Mouse (Mus musculus): ENCODE measurements around the gene Hspa12b. TPM values are rescaled to one million over a fixed set of nuclear protein-coding genes. Genes with fewer than 3 reads are reported as not detected.

Hspa12b gene
- polyA plus RNA-seq, 1 experiment from 2014 or later: 8.6 TPM

- peaks cover 46% of the 10 kb centered on the region for H3K4me1 ChIP-seq
- 16% methylated on average over 10 of the region's 10 CpGs for WGBS
- peak overlapping the region; percentile 29; the same call in 1 of the 2 replicates for H3K4me2 ChIP-seq (replicated peaks)
- 0 out of 2 replicates have a peak overlapping the region, but pooled peaks have one; percentile 3 for H3K4me3 ChIP-seq
- peak overlapping the region; percentile 87 for H3K27ac ChIP-seq
- ATAC-seq (ENCODE audit: low FRiP score): peak; percentile 71
- peaks cover 35% of the 10 kb centered on the region for H3K36me3 ChIP-seq
- no peak overlapping the region for H3K9ac ChIP-seq
- H3K27me3 ChIP-seq: peaks cover 3% of the 10 kb centered on the region; the same call in 1 of the 2 replicates
- H3K9me3 ChIP-seq (replicated peaks): no peaks in the 10 kb centered on the region
These were observed 63.4 kb downstream of the Hspa12b start for GRCm38 (mm10) chr2:131190344-131191004.

DNA sequence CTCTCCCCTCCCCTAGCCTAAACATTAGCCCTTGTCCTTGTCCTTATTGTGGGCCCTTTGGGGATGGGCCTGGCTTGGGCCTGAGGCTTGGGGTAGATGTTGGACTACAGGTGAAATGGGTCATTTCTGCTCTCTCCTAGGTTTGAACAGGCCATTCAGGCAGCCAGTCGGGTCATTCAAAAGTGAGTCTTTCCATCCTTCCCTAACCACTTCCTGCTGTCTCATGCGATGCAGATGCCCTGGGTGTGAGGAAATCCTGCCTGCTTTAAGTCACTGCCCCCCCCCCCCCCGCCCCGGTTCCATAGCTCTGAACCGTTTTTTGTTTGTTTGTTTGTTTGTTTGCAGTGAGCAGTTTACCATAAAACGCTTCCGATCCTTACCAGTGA lies 63.9 kb downstream of the Hspa12b start:
- Histone ChIP-seq H3K27ac (peak overlapping the region; percentile 87), H3K4me2 (replicated peaks) (0 out of 2 replicates have a peak overlapping the region, but pooled peaks have one; percentile 29), H3K4me1 (peaks cover 46% of the 10 kb centered on the region), H3K36me3 (peaks cover 39% of the 10 kb centered on the region), H3K9ac (no peak overlapping the region), H3K9me3 (replicated peaks) (no peaks in the 10 kb centered on the region), H3K27me3 (no peaks in the 10 kb centered on the region), H3K4me3 (no peak overlapping the region)
- ATAC-seq (ENCODE audit: low FRiP score): no peak
- WGBS: 68% methylated on average over 7 of the region's 7 CpGs

Other genes starting within 250 kb of the Hspa12b start
- 98.2 and 105 TPM in 2 replicates for gene 4930402H24Rik, start 220.9 kb upstream of the Hspa12b start, polyA plus RNA-seq (2016; fragmentation: Nextera tagmentation; extraction: Ambion mirVana)
- 14.1 and 16.4 TPM in 2 replicates for gene Atrn, start 220.8 kb upstream of the Hspa12b start, polyA plus RNA-seq (2016; fragmentation: Nextera tagmentation; extraction: Ambion mirVana)
- gene Gfra4, start 84.2 kb upstream of the Hspa12b start, polyA plus RNA-seq (2016; fragmentation: Nextera tagmentation; extraction: Ambion mirVana): 10.8 and 14.9 TPM in 2 replicates
- 2.3 and 4.3 TPM in 2 replicates for gene Adam33, start 63.5 kb upstream of the Hspa12b start, polyA plus RNA-seq (2016; fragmentation: Nextera tagmentation; extraction: Ambion mirVana)
- 0.08 and 0.20 TPM in 2 replicates for gene Siglec1, start 40.5 kb upstream of the Hspa12b start, polyA plus RNA-seq (2016; fragmentation: Nextera tagmentation; extraction: Ambion mirVana)
- not detected in 2 replicates for gene Gm11037, start 6.2 kb downstream of the Hspa12b start, polyA plus RNA-seq (2016; fragmentation: Nextera tagmentation; extraction: Ambion mirVana)
- gene 1700037H04Rik, start 32.8 kb downstream of the Hspa12b start, polyA plus RNA-seq (2016; fragmentation: Nextera tagmentation; extraction: Ambion mirVana): 87.4 and 89.7 TPM in 2 replicates
- gene Cenpb, start 52.8 kb downstream of the Hspa12b start, polyA plus RNA-seq (2016; fragmentation: Nextera tagmentation; extraction: Ambion mirVana): 18.3 and 18.5 TPM in 2 replicates
- gene Cdc25b, start 59.7 kb downstream of the Hspa12b start, polyA plus RNA-seq (2016; fragmentation: Nextera tagmentation; extraction: Ambion mirVana): 69.8 and 85.7 TPM in 2 replicates
- gene Spef1, start 60.0 kb downstream of the Hspa12b start, polyA plus RNA-seq (2016; fragmentation: Nextera tagmentation; extraction: Ambion mirVana): 8.9 and 9.2 TPM in 2 replicates
- gene Ap5s1, start 79.8 kb downstream of the Hspa12b start, polyA plus RNA-seq (2016; fragmentation: Nextera tagmentation; extraction: Ambion mirVana): 28.4 and 29.1 TPM in 2 replicates
- gene Mavs, start 106.8 kb downstream of the Hspa12b start, polyA plus RNA-seq (2016; fragmentation: Nextera tagmentation; extraction: Ambion mirVana): 10.6 and 11.6 TPM in 2 replicates
- 57.4 and 62.2 TPM in 2 replicates for gene Pank2, start 135.2 kb downstream of the Hspa12b start, polyA plus RNA-seq (2016; fragmentation: Nextera tagmentation; extraction: Ambion mirVana)
- 19.1 and 22.8 TPM in 2 replicates for gene Rnf24, start 225.6 kb downstream of the Hspa12b start, polyA plus RNA-seq (2016; fragmentation: Nextera tagmentation; extraction: Ambion mirVana)